Mouse (Mus musculus) liver (tissue): ENCODE data around the gene Gyg.

Experiments used
- DNase-seq: peaks from one replicate; pipeline ENCODE4 v3.0.0-alpha.2; 2020; ENCODE audit warnings: mixed read lengths

Gyg gene

GRCm38 (mm10) chr3:20154531-20155367 lies at the start of gene Gyg:
Gene Gyg, minus strand, starts transcription at chr3:20155317.
- peak; percentile 72 for DNase-seq

GRCm38 (mm10) chr3:20198869-20199268 lies 43.8 kb upstream of the Gyg start:
- peak; percentile 58 for DNase-seq

- DNase-seq, result peak; percentile 5
These were observed 42.8 kb upstream of the Gyg start for GRCm38 (mm10) chr3:20197878-20198277.

- DNase-seq, result no peak
These were observed 34.0 kb upstream of the Gyg start for GRCm38 (mm10) chr3:20188976-20189675.

GRCm38 (mm10) chr3:20172394-20172793 lies 17.3 kb upstream of the Gyg start:
- no peak for DNase-seq

- DNase-seq, result no peak
These were observed 12.4 kb upstream of the Gyg start for GRCm38 (mm10) chr3:20167487-20167886.

- DNase-seq, result no peak
These were observed 359 bp upstream of the Gyg start for GRCm38 (mm10) chr3:20155476-20155875.

GRCm38 (mm10) chr3:20151651-20152050 lies 3.5 kb downstream of the Gyg start:
- DNase-seq, result no peak

GRCm38 (mm10) chr3:20150511-20150910 lies 4.6 kb downstream of the Gyg start:
- no peak for DNase-seq

- DNase-seq, result no peak
These were observed 7.5 kb downstream of the Gyg start for GRCm38 (mm10) chr3:20147647-20148046.

- DNase-seq, result no peak
These were observed 8.2 kb downstream of the Gyg start for GRCm38 (mm10) chr3:20146884-20147395.

- no peak for DNase-seq
These were observed 9.4 kb downstream of the Gyg start for GRCm38 (mm10) chr3:20145696-20146113.

GRCm38 (mm10) chr3:20144401-20144800 lies 10.7 kb downstream of the Gyg start:
- no peak for DNase-seq

- DNase-seq, result no peak
These were observed 11.4 kb downstream of the Gyg start for GRCm38 (mm10) chr3:20143726-20144125.

GRCm38 (mm10) chr3:20142576-20142975 lies 12.5 kb downstream of the Gyg start:
- DNase-seq, result no peak

GRCm38 (mm10) chr3:20142101-20142500 lies 13.0 kb downstream of the Gyg start:
- no peak for DNase-seq

- peak; percentile 24 for DNase-seq
These were observed 13.4 kb downstream of the Gyg start for GRCm38 (mm10) chr3:20141679-20142078.

GRCm38 (mm10) chr3:20141240-20141639 lies 13.9 kb downstream of the Gyg start:
- no peak for DNase-seq

- DNase-seq, result no peak
These were observed 18.1 kb downstream of the Gyg start for GRCm38 (mm10) chr3:20136868-20137581.

- no peak for DNase-seq
These were observed 20.6 kb downstream of the Gyg start for GRCm38 (mm10) chr3:20134545-20134944.

GRCm38 (mm10) chr3:20133745-20134144 lies 21.4 kb downstream of the Gyg start:
- DNase-seq, result no peak

GRCm38 (mm10) chr3:20132731-20133130 lies 22.4 kb downstream of the Gyg start:
- DNase-seq, result no peak

GRCm38 (mm10) chr3:20131350-20131720 lies 23.8 kb downstream of the Gyg start:
- DNase-seq, result no peak
